Mouse (Mus musculus) MEL-GATA-1-ER (cell line): Measurements from ENCODE around the gene Asap3.

Experiments used
- DNase-seq: peaks from one replicate; pipeline ENCODE4 v3.0.0-alpha.2; 2012; ENCODE audit warnings: low read depth; ENCODE audit errors: extremely low read depth

Asap3 gene

DNA sequence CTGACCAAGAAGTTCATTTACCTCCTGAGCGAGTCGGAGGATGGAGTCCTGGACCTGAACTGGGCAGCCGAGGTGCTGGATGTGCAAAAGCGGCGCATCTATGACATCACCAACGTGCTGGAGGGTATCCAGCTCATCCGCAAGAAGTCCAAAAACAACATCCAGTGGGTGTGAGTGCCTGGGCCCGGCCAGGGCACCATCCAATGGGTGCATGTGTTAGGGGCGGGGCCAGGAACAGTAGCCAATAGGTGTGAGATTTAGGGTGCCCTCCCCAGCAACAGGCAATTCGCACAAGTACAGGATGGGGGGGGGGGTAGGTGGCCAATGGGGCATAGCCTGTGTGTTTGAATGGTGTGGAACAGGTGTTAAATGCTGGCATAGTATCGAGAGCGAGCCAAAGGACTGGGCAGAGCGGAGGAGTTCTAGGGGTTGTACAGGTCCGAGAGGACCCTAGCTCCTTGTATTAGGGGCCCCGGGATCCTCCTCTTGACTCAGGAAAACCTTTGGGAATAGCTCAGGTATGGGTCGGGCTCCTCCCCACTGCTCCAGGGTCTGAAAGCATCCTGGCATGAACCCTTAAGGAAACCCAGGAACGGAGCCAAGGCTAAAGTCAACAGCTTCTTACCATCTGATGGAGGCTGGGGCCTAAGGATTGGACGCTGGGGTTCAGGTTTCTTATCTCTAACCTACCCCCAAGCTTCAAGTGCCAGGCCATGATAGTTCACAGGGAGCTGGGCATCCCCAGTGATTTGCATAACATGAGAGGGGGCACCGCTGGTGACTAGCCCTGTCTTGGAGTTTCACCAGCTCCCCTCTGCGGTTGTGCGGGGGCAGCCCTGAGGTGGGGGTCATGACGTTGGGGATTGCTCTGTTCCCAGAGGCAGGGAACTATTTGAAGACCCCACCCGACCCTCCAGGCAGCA is 25.5 kb upstream of the Asap3 start:
- DNase-seq: no peak

DNA sequence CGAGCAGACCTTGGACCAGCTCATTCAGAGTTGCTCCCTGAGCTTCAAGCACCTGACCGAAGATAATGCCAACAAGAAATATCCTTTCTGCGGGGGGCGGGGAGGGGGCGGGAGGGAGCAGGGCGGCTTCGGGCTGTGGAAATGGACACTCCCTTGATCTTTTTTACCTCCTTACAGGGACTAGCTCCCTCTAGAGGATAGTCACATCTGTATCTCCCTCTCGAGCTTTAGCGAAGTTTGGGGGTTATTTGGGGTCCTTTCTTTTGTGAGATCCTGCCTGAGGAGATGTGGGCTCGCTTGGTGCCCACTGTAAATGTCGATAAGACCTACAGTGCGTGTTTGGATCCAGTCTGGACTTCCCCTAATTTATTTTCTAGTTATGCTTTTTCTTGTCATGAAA is 24.8 kb upstream of the Asap3 start:
- DNase-seq: no peak

DNA sequence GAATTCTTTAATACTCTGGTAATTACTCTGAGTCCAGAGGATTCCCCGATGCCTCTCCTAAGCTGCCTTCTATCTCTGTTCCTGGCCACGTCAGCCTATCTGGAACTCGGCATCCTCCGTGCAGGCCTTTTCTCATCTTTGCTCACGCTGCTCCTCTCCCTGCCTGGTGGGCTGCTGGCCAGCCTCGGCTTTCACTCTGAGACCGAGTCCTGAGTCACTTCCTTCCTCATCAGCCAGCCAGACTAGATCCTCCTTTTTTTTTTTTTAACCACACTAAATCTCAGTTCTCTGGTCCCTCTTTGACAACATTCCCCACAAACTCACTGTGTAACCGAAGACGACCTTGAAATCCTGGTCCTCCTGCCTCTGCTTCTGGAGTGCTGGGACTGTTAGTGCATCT is 20.8 kb upstream of the Asap3 start:
- no peak for DNase-seq

DNA sequence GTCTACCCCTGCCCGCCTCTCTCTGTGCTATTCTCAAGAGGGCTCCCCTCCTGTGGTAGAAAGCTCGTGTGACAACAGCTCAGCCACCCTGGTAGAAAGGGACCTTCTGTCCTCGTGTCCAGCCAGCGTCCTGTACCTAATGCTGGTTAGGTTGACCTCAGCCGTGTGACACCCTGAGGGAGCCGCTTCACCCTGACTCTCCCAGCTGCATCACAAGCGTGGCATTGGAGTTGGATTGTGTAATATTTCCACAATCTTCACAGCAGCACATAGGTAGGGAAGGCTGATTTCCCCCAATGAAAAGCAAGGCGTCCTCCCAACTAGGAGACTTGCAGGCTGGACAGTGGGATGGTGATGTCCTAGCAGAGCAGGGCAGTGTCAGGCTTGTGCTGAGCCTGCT is 19.9 kb upstream of the Asap3 start:
- no peak for DNase-seq

DNA sequence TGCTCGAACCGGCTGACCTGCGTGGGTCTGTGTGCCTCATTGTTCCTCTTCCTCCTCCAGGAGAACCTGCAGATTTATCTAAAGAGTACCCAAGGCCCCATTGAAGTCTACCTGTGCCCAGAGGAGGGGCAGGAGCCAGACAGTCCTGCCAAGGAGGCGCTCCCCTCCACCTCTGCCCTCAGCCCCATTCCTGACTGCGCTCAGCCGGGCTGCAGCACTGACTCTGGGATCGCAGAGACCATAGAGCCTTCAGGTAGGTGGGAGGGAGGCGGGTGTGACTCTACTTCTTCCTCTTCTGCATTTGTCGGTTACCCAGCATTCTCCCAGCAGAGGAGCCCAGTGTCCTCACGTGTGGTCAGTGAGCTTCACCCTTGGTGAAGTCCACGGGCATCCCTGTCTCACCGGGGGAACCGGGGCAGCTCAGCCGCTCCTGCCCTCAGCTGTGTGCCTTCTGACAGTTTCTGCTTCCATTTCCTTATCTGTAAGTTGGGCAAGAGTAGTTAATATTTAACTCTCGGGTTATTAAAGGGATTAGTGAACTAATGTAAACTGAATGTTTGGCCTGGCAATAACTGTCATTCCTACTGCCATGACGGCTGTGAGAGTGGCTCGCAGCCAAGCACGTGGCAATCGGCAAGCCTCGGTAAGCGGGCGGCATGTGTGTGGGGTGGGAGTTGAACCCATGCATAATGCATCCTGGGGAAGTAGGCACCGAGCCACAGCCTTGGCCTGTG is 19.3 kb upstream of the Asap3 start:
- no peak for DNase-seq

DNA sequence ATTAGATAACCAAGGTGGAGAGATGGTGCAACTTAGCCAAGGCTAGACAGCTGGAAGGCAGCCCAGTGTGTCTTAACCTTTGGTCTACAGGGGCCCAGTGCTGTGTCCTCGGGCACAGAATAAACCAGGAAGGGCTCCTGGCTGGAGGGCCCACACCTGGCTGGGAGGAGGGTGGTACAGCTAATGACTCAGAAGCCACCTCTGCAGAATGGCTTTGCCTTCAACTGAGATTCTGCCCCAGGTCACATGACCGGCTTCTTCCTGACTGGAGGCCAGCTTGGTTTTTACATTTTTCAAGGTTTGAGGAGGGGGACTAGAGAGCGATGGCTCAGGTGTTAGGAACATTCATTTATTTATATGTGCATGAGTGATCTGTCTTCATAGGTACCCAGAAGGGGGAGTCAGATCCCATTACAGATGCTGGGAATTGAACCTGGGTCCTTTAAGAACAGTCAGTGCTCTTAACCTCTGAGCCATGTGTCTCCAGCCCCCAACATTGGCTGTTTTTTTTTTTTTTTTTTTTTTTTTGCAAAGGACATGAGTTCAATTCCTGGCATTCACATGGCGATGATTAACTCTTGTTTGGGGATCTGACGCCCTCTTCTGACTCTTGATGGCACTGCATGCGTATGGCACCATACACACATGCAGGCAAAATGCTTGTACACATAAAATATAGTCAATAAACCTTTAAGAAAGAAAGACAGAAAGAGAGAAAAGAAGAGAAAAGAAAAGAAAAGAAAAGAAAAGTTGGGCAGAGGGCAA is 17.0 kb upstream of the Asap3 start:
- no peak for DNase-seq

DNA sequence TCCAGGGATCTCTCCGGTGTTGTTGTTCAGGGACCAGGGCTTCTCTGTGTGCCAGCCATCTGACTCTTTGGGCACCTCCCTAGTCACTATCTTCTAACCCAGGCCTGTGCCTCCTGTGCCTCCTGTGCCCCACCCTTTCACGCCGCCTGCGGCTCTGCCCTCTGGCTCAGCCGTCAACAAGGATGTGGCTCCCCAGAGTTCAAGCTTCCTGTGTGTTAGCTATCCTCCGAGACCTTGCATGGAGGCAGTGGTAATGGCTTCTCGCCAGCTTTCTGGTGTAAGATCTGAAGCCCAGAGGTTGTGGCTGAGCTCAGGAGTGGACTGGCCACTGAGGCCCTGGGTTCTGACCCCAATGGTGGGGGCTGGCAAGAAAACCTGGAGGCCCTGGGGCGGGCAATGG is 16.3 kb upstream of the Asap3 start:
- no peak for DNase-seq

DNA sequence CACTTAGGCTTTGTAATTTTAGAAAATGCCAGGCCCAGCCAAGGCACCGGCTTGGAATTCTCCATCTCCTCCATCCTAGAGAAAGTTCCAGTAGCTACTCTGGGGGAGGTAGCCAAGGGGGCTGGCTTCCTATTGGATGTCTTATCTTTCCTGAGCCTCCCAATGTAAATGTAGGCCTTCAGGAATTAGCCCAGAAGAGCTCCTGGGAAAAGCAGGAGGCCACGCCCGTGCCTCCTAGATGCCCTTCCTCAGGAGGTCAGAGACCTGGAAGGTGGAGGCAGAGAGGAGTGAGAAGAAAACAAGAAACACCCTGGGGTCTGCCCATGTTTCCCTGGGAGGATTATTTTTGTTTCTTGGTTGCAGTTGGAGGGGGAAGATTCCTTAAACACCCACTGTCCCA is 12.6 kb upstream of the Asap3 start:
- no peak for DNase-seq

DNA sequence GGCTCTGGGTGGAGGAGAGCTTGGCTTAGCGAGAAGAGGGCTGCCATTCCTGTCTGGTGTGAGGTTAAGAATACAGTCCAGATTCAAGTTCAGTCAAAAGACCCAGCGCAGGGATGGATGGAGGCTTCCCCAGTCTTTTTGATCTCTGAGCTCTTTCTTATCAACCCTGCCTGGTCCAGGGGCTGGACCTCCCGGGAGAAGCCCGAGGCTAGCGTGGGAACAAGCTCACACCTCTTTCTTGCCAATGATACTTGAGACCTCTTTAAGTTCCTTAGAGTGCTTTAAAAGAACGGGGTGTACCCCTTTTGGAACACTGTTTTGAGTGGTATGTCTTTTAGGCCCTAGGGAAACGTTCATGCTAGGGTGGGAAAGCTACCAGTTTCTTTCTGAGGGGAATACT is 11.1 kb upstream of the Asap3 start:
- no peak for DNase-seq

DNA sequence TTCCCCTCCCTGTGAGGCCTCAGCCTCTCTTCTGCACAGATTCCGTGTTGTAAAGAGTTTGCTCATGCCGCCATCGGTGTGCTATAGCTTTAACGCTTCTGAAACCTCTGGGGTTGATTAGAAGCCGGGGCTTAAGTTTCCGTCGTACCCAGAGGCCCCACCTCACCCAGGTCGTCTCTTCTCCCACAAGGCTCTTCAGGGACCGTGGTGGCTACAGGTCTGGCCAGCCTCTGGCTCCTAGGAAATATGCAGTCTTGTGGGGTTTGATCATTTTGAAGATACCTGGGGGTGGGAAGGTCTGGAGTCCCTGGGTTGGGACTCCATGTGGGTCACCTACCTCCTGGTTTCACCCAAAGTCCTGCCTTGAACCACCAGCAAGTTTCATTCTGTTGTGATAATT is 10.5 kb upstream of the Asap3 start:
- no peak for DNase-seq

DNA sequence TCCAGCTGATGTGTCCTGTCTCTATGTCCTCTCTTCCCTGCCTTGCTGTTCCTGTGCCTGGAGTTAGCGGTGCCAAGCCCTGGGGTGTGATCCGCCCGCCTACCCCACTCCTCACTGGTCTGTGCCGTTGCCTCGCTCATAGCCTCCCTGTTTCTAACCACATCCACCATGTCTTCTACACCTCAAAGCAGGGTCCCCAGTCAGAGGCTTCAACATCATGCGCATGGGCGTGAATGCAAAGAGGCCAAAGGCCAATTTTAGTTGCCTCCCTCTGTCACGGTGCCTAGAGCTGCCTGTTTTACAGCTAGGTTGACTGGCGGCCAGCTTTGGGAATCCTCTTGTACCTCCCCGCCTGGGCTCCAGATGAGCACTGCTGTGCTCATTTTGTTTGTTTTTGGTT is 10.0 kb upstream of the Asap3 start:
- DNase-seq: no peak

DNA sequence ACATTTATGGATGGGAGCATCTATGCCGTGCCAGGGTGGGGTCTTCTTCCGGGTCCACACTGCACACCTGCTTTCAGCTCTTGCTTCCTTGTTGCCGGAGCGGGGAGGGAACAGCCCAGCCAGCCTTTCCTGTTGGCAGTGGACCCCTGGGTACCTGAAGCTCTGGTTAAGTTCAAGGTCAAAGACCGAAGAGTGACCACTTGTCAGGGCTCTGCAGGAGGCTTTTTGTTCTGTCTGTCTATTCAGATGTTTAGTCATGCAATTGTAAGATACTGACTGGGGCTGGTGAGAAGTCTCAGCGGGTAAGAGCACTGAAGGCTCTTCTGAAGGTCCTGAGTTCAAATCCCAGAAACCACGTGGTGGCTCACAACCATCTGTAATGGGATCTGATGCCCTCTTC is 7.3 kb upstream of the Asap3 start:
- no peak for DNase-seq

DNA sequence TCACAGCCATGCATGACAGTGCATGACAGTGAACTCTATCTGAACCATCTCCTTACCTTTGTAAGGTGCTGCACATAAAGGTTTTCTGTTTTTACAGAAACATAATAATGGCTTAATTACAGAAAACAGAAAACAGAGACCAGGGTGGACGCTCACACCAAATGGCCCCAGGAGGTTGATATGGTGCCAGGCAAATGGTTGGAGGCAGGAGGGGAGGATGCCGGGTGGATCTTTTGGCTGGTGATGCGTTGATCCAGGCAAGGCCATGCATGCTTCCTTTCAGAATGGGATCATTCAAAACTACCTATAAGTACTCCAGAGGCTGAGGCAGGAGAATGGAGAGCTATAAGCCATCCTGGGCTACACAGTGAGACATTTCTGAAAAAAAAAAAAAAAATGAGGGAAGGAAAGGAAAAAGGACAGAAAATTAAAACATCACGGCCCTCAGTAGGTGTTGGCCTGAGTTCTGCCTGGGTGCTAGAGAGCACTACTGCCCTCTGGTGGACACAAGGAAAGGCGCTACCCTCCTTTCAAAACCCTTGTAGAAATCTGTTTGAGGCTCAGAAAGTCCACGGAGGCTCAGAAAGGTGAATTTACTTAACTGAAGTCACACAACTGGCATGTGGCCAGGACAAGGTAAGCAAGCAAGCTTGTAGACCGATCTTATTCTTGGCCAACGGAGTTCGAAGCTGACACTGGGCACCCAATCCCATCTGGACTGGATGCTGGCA is 6.4 kb upstream of the Asap3 start:
- DNase-seq: no peak

DNA sequence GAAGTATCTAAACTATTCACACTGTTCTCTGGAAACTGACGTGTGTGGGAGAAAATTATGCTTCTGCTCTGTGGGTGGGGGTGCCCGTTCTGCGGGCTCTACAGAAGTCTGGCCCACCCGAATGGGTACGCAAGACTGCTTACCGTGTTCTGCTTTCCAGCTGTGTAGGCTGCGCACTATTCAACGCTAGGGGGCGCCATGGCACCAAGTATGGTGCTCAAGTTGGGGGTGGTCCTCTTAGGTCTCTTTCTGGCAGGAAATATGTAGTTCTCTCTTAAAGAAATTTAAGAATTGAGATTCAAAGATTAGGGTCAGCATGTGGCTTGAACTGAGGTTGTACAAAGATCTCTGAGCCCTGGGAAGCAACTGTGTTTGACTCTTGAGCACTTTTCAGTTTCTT is 3.7 kb upstream of the Asap3 start:
- DNase-seq: peak; percentile 54

DNA sequence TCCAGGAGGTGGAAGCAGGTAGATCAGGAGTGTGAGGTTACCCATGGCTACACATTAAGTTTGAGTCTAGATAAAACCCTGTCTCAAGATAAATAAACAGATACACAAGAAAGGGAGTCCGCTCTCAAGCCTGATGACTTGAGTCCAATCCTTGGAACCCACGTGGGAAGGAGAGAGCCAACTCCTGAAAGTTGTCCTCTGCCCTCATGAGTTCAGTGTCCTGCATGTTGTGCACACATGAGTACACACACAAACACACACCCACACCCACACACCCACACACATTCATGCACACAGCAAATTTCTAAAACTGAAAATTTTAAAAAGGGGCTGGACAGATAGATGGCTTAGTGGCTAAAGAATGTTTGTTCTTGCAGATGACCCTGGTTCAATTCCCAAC is 1.4 kb upstream of the Asap3 start:
- no peak for DNase-seq

DNA sequence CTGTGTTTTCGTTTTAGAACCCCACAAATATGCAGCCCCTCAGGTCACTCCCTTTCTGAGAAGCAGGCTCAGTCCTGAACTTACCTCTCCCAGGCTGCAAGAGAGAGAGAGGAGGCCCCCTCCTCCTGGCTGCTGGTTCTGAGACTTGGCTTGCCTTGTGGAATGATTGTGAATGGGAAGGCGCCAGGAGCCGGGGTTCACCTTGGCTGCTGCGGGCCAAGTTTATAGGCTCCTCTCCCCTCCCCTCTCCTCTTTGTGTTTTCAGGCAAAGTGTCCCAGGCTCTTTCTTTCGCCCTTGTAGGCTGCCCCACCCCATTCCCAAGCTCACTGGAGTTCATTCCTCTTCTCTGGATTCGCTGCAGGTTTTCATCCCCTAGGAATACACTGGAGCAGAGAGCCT is 778 bp downstream of the Asap3 start:
- no peak for DNase-seq

DNA sequence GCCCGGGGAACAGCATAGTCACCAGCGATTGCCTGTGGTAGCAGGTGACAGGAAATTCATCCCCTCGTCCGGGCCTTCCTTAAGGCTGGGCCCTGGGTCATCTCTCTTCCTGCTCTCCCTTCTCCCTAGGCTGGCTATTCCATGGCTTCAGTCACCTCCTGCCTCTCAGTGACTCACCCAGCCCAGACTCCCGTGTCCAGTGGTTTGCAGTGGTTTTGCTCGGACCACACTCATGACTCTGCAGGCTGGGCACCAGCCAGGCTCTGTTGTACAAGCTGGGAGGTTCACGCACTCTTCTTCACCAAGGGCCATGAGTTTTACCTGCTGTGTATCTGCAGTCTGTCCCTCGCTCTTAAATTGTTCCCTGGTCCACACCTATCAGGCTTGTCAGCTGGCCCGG is 4.8 kb downstream of the Asap3 start:
- DNase-seq: no peak

DNA sequence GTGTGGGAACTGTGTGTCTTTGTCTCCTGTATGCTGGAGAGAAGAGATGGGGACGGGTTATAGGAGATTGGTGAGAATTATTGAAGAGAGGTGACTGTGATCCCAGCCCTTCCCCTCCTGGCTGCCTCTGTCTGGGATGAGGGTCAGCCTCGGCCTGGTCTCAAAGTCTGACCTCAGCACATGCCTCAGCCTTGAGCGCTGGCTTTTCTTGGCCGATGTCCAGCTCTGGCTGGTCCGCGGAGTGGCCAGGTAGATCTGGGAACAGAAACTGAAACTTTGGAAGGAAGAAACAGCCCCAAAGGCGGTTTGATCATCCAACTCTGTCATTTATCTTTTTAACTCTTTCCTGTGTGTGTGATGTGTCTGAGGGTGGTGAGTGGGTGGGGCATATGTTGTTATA is 7.5 kb downstream of the Asap3 start:
- no peak for DNase-seq

DNA sequence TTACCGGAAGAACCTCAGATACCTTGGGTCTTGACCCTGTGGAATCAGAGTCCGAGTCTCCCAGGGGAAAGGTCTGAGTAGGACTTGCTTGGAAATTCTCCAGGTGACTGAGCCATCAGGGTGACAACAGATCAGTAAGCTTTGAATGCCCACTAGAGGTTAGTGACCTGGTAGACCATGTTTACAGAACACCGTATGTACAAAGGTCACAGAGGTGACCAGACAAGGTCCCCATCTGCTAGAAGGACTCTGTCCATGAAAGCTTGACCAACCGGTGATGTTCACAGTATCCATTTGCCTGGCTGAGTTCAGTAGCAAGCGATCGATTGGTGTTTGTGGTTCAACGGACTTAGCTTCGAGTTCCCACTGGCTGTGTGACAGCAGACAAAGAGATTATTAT is 8.7 kb downstream of the Asap3 start:
- no peak for DNase-seq

DNA sequence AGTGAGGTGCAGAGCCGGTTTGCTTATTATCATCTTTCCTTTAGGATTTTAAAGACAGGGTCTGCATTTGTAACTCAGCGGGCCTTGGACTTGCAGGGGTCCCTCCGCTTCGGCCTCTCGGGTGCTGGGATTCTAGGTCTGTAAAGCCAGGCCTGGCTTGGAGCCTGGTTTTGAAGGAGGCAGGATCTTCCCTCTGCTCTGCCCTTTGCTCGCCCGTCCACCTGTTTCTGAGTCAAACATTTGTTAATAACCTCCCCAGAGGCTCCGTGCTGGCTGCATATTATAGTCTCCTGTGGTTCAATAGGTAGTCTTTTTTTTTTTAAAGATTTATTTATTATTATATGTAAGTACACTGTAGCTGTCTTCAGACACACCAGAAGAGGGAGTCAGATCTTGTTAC is 9.4 kb downstream of the Asap3 start:
- DNase-seq: no peak

DNA sequence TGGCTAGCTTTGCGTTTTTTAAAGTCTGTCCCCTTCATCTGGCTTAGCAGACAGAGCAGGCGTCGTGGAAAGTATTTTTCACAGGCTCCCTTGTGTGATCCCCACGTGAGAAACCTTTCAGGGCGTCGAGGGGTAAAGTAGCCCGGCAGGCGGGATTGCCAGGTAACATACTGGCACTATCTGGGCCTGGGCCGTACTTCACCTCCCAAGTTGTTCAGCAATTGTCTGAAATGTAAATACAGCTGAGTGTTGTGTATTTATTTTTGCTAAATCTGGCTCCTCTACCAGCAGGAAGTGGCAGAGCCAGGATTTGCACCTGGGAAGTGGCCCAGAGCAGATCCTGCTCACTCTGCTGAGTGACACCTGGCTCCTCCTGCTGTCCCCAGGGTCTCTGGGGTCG is 10.9 kb downstream of the Asap3 start:
- DNase-seq: no peak
